Mouse (Mus musculus) brain, embryonic 14.5 days (tissue): ENCODE measurements around the gene Lrrc1.

Experiments
- CTCF ChIP-seq: fragments of 200-500 bp; IDR thresholded peaks from 2 replicates; pipeline ENCODE4 v1.5.1; 2012; ENCODE audit warnings: inconsistent platforms, mild to moderate bottlenecking, moderate library complexity, borderline replicate concordance; ENCODE audit not compliant: insufficient read depth, insufficient read length; ENCODE audit errors: extremely low read depth
- POLR2A ChIP-seq: fragments of 200-500 bp; IDR thresholded peaks from 2 replicates; pipeline ENCODE4 v1.6.1; 2012; ENCODE audit warnings: mild to moderate bottlenecking, inconsistent platforms, borderline replicate concordance; ENCODE audit not compliant: poor library complexity, insufficient read depth, insufficient read length, severe bottlenecking; ENCODE audit errors: extremely low read depth

- no peak for TF ChIP-seq POLR2A
- TF ChIP-seq CTCF, result no peak
Measured at GRCm38 (mm10) chr9:77418800-77419199, 125.9 kb downstream of the Lrrc1 start.
